Mouse (Mus musculus) heart, embryonic 16.5 days (tissue): Measurements from ENCODE around the gene Zdhhc19. TPM values are rescaled to one million over a fixed set of nuclear protein-coding genes. Genes with fewer than 3 reads are reported as not detected.
"Not testable (repeated sequence)": the region's sequence is repeated elsewhere in the genome, so short reads cannot be mapped to it uniquely, and the experiment has no call there.

Experiments
- ATAC-seq: fragments of 200-750 bp; cut with Nextera tagmentation; replicated peaks from 2 replicates; pipeline ENCODE4 v1.8.0; 2017; ENCODE audit warnings: moderate number of reproducible peaks; ENCODE audit not compliant: insufficient read depth, low FRiP score; ENCODE audit errors: extremely low read depth
- H3K27ac ChIP-seq: fragments of 300-500 bp; sonication (generic); 2 replicates; pipeline ENCODE4 v1.5.1; 2014; ENCODE audit warnings: mild to moderate bottlenecking, low read length, control low read depth, moderate library complexity
- H3K27me3 ChIP-seq: fragments of 300-500 bp; sonication (generic); 2 replicates; pipeline ENCODE4 v1.6.1; 2014; ENCODE audit warnings: low read length, mixed read lengths; ENCODE audit not compliant: control insufficient read depth, insufficient read depth
- H3K36me3 ChIP-seq: fragments of 300-500 bp; sonication (generic); 2 replicates; pipeline ENCODE4 v1.6.1; 2014; ENCODE audit not compliant: control insufficient read depth, insufficient read depth
- H3K4me1 ChIP-seq: fragments of 300-500 bp; sonication (generic); 2 replicates; pipeline ENCODE4 v1.6.1; 2014; ENCODE audit warnings: low read length, mixed read lengths; ENCODE audit not compliant: control insufficient read depth, insufficient read depth
- H3K4me2 ChIP-seq: fragments of 300-500 bp; sonication (generic); 2 replicates; pipeline ENCODE4 v1.6.1; 2014; ENCODE audit warnings: low read depth, mild to moderate bottlenecking, control low read depth, low read length
- H3K4me3 ChIP-seq: fragments of 300-500 bp; sonication (generic); 2 replicates; pipeline ENCODE4 v1.5.1; 2014; ENCODE audit warnings: mild to moderate bottlenecking, control low read depth, low read length
- H3K9ac ChIP-seq: fragments of 300-500 bp; sonication (generic); 2 replicates; pipeline ENCODE4 v1.6.1; 2014; ENCODE audit warnings: low read length, control low read depth
- H3K9me3 ChIP-seq: fragments of 300-500 bp; sonication (generic); replicated peaks from 2 replicates; pipeline ENCODE4 v1.6.1; 2016; ENCODE audit warnings: low read length; ENCODE audit not compliant: control insufficient read depth
- WGBS: fragments of 180-500 bp; shearing (Covaris S2); extraction: QIAGEN DNeasy Blood & Tissue Kit; methylation state at CpG from one replicate; pipeline ENCODE4 v1.1.7; 2014; 5-methylcytosine and 5-hydroxymethylcytosine counted together
- polyA plus RNA-seq: library from polyadenylated mRNA; unstranded; fragments of >200 nt; fragmentation: Nextera tagmentation; extraction: Ambion mirVana; gene quantifications from 2 replicates; pipeline ENCODE4 v1.2.1, GENCODE M21; 2015

Zdhhc19 gene
- polyA plus RNA-seq, 1 experiment from 2014 or later: not detected

DNA sequence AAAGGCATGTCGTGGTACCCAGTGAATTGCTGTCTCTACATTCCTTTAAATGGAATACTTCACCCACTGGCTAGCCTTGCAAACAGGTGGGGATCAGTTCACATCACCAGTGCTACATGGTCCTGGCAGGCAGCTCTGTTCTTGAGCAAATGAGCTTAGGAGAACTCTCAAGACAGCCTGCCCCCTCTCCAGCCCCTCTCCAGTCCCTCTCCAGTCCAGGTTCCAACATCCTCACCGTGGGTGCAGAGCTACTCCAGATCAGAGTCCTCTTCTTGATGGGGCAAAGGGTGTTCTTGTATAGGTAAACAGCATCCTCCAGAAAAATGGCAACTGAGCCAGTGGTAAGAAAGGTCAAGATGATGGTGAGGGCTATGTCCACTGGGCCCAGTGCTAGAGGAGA lies 16.6 kb upstream of the Zdhhc19 start:
- no peaks in the 10 kb centered on the region for H3K9me3 ChIP-seq
- H3K27me3 ChIP-seq: no peaks in the 10 kb centered on the region
- ATAC-seq: no peak
- H3K4me1 ChIP-seq: peaks cover 7% of the 10 kb centered on the region; the same call in 1 of the 2 replicates
- H3K4me3 ChIP-seq: no peak overlapping the region
- no peak overlapping the region for H3K9ac ChIP-seq
- H3K36me3 ChIP-seq: no peaks in the 10 kb centered on the region
- H3K27ac ChIP-seq: no peak overlapping the region
- 62% methylated on average over 2 of the region's 2 CpGs for WGBS
- H3K4me2 ChIP-seq: no peak overlapping the region

DNA sequence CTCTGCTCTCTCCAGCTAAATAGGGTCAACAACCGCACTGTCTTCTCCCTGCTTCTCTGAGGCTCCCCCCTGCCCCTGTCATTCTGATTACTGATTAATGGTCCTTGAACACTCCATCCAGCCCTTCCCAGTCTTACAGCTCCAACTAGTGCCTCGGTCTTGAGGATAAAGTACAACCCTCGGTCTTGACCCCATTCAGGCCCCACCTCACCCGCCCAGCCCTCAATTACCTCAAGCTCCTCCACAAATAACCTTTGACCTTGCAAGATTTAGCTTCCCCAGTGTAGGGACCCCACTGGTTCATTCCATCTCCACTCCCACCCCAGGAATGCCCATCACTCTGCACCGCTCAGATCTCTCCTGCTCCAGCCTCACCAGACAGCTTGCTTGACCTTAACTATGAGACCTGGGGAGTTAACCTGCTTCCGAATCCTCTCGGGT lies 11.6 kb upstream of the Zdhhc19 start:
- ATAC-seq: no peak

DNA sequence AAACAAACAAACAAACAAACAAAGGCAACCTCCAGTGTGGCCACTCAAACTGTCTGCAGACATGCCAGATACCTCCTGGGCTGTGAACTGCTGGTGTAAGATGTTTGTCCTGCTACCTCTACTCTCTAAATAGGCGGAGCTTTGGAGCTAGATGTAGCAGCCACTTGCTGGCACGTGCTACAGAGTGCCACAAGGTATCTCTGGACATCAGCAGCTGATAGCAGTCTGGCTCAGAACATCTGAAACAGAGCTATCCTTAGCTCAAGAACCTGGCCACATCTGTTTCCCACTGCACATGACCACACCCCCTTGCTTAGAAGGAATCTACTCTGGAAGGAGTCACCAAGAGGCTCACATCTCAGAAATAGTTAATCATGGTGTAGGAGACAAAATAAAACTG lies 10.9 kb upstream of the Zdhhc19 start:
- H3K36me3 ChIP-seq: no peaks in the 10 kb centered on the region
- no peaks in the 10 kb centered on the region for H3K27me3 ChIP-seq
- 59% methylated on average over 2 of the region's 2 CpGs for WGBS
- H3K9ac ChIP-seq: no peak overlapping the region
- H3K4me2 ChIP-seq: no peak overlapping the region
- H3K4me1 ChIP-seq: peaks cover 11% of the 10 kb centered on the region
- ATAC-seq: no peak
- H3K27ac ChIP-seq: no peak overlapping the region
- H3K9me3 ChIP-seq: no peaks in the 10 kb centered on the region
- H3K4me3 ChIP-seq: no peak overlapping the region

More for the DNA sequence above, 11.6 kb upstream of the Zdhhc19 start:
- Histone ChIP-seq H3K4me3 (no peak overlapping the region), H3K27me3 (no peaks in the 10 kb centered on the region), H3K27ac (no peak overlapping the region), H3K4me2 (no peak overlapping the region), H3K9ac (no peak overlapping the region), H3K9me3 (no peaks in the 10 kb centered on the region), H3K36me3 (no peaks in the 10 kb centered on the region), H3K4me1 (peaks cover 11% of the 10 kb centered on the region)
- WGBS: 58% methylated on average over 7 of the region's 7 CpGs

DNA sequence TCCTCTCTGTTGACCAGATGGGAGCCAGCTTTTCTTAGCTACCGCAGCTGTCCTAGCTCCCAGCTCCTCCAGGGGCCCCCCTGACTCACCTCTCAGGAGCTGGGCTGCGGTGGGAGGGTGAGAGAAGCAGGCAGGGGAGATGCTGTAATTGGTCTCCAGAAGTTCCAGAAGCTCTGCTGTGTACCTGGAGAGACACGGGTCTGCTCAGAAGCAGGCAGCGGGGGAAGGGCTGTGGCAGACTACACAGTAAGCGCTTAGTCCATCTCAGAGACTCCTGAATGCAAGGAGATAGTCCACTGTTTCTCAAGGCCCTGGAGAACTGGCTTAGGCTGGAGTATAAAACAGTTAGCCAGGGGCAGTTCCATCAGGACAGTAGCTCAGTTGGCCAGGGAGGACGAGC lies 10.0 kb upstream of the Zdhhc19 start:
- H3K27ac ChIP-seq: no peak overlapping the region
- ATAC-seq: no peak
- no peaks in the 10 kb centered on the region for H3K9me3 ChIP-seq
- no peaks in the 10 kb centered on the region for H3K27me3 ChIP-seq
- 82% methylated on average over 6 of the region's 6 CpGs for WGBS
- H3K4me3 ChIP-seq: no peak overlapping the region
- no peaks in the 10 kb centered on the region for H3K36me3 ChIP-seq
- no peak overlapping the region for H3K9ac ChIP-seq
- peaks cover 11% of the 10 kb centered on the region for H3K4me1 ChIP-seq
- no peak overlapping the region for H3K4me2 ChIP-seq

DNA sequence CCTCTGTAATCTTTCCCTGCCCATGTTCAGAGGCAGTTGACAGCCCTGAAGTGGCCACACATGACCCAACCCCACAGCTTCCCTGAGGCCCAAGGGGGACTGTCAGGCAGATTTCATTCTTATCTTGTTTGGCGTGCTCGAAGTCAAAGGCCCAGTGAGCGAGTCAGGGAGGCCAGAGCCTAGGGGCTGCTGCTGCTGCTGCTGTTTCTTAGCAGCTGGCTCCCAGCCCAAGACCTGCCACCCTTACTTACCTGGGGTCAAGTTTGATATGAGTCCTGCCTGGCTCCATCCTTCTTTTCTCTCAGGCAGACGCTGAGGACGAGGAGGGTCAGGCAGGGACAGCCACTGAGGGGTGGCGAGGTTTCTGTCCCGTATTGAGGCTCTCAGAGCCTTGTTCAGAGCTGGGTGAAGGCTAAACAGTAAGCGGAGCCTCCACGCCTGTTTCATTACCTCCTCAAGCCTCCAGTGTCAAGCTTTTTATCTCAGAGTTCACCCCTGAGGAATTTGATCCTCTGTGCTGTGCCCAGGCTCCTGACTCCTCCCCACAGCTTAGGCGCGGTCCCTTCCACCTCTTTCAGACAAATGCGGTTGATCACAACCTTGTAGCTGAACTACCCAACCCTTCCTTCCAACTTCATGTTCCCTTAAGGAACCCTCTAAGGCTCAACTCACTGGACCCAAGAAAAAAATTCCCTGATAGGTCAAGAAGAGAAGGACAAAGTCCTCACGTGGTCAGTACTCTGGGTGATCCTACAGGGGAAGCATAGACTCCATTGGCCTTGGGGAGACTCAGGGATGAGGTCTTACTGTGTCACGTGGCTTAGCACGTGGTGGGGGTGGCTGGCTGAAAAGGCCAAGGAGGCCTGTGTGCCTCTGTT lies 8.6 kb upstream of the Zdhhc19 start, which contains the start of gene Slc51a:
Gene Slc51a, minus strand, starts transcription at position 646 of the 878 bp plus-strand sequence.
- WGBS: 26% methylated on average over 15 of the region's 15 CpGs

DNA sequence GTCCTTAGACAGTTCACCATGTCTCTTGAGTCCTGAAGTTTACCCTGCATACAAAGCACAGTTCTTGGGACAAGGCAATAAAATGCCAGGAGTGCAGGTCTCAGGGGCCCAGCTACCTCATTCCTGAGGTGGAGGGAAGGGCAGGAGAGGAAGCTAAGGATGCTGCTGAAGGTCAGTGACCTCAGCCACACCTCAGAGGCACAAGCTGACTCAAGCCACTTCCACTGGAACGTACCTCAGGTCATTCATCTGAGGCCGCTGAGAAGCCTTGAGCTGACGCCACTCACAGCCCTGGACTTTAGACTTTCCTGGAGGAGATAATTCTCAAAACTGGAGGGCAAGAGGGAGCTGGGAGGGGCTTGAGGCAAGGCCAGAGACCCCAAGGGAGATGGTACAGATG lies 7.1 kb upstream of the Zdhhc19 start:
- no peak overlapping the region for H3K4me2 ChIP-seq
- no peak overlapping the region for H3K4me3 ChIP-seq
- H3K4me1 ChIP-seq: peaks cover 11% of the 10 kb centered on the region
- no peak for ATAC-seq
- no peaks in the 10 kb centered on the region for H3K36me3 ChIP-seq
- no peak overlapping the region for H3K9ac ChIP-seq
- 97% methylated on average over 3 of the region's 3 CpGs for WGBS
- no peak overlapping the region for H3K27ac ChIP-seq
- H3K27me3 ChIP-seq: no peaks in the 10 kb centered on the region
- no peaks in the 10 kb centered on the region for H3K9me3 ChIP-seq

More for the DNA sequence above, 8.6 kb upstream of the Zdhhc19 start, which contains the start of gene Slc51a:
- Histone ChIP-seq H3K9ac (peak within 1 kb of the TSS; percentile 38; the same call in 1 of the 2 replicates), H3K36me3 (no peaks in the 10 kb centered on the region), H3K9me3 (no peaks in the 10 kb centered on the region), H3K27ac (peak within 1 kb of the TSS; percentile 77), H3K4me2 (peak within 1 kb of the TSS; percentile 44), H3K4me1 (peaks cover 11% of the 10 kb centered on the region), H3K4me3 (no peak within 1 kb of the TSS), H3K27me3 (no peaks in the 10 kb centered on the region)
- ATAC-seq: peak; percentile 85

DNA sequence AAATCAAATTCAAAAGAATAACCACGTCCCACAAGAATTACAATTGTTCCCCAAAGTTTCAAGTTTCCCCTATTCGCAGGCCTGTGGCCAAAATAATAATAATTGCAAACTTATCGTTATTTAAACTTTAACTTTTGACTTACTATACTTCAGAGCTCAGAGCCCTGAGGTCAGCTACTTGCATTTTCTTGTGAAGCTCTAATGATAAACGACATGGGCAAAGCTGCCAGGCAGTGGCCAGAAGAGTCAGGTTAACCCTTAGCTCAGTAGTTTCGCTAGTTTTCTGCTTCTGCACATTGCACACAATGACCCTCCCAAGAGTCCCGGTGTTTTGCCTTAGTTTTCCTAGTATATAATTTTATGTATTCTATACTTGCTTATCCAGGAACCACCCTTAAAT lies 1.7 kb upstream of the Zdhhc19 start:
- 64% methylated on average over 6 of the region's 6 CpGs for WGBS
- not testable (repeated sequence) for ATAC-seq, H3K4me2 ChIP-seq, H3K9ac ChIP-seq, H3K4me3 ChIP-seq, H3K27ac ChIP-seq, H3K4me1 ChIP-seq, H3K27me3 ChIP-seq, H3K9me3 ChIP-seq, H3K36me3 ChIP-seq

DNA sequence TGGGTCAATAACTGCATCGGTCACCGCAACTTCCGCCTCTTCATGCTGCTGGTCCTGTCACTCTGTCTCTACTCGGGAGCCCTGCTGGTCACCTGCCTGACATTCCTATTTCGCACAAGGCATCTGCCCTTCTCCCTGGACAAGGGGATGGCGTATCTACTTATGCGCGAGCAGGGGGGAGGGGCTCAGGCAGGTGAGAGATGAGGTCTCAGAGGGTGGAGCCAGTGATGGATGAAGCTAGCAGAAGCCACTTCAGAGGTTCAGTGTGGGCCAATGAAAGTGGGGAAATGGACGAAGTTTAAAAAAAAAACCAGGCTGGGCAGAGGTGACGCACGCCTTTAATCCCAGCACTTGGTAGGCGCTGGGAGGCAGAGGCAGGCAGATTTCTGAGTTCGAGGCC lies 2.9 kb downstream of the Zdhhc19 start:
- 67% methylated on average over 13 of the region's 13 CpGs for WGBS
- H3K9me3 ChIP-seq: no peaks in the 10 kb centered on the region
- no peaks in the 10 kb centered on the region for H3K36me3 ChIP-seq
- H3K27me3 ChIP-seq: peaks cover 5% of the 10 kb centered on the region
- no peak for ATAC-seq
- H3K4me3 ChIP-seq: no peak overlapping the region
- H3K4me2 ChIP-seq: no peak overlapping the region; the same call in 1 of the 2 replicates
- 0 out of 2 replicates have a peak, but pooled peaks cover 4% of the 10 kb centered on the region for H3K4me1 ChIP-seq
- no peak overlapping the region for H3K9ac ChIP-seq
- H3K27ac ChIP-seq: no peak overlapping the region

DNA sequence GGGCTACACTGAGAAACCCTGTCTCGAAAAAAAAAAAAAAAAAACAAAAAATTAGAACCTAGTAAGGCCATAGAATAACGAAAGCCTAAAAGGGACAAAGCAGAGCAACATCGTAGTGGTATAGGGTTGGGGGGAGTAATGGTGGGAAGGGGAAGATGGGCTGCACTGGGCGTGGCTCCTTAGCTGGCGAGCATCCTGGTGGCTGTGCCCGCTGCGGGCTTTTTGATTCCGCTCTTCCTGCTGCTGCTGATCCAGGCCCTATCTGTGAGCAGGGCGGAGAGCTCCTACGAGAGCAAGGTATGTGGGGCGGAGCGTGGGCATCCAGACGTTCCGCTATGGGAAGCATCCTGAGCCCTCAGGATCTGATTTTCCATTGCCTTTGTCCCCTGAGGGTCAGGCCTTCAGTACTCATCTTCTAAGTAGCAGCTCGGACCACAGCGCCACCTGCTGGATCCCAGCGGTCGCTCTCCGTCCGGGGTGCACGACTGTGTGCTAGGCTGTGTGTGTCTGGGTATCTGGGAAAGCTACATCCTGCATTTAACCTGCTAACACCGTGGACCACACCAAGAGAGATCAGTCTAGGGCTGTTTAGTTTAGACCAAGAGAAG lies 3.5 kb downstream of the Zdhhc19 start:
- Histone ChIP-seq H3K4me2 (peak overlapping the region; percentile 63), H3K9ac (peak overlapping the region; percentile 60), H3K36me3 (no peaks in the 10 kb centered on the region), H3K4me3 (peak overlapping the region; percentile 48), H3K4me1 (0 out of 2 replicates have a peak, but pooled peaks cover 4% of the 10 kb centered on the region), H3K27ac (no peak overlapping the region), H3K9me3 (no peaks in the 10 kb centered on the region), H3K27me3 (peaks cover 5% of the 10 kb centered on the region)
- ATAC-seq: peak; percentile 86
- WGBS: 10% methylated on average over 22 of the region's 22 CpGs
